Mouse (Mus musculus): ENCODE measurements around the gene N4bp1.

The N4bp1 gene

GRCm38 (mm10) chr8:86894194-86894761 is 9.2 kb upstream of the N4bp1 start:
- DNase-seq, result no peak

- DNase-seq, result no peak
These were observed 8.5 kb upstream of the N4bp1 start for GRCm38 (mm10) chr8:86893554-86893953.

GRCm38 (mm10) chr8:86891533-86891932 is 6.5 kb upstream of the N4bp1 start:
- no peak for DNase-seq

GRCm38 (mm10) chr8:86888058-86888939 is 3.2 kb upstream of the N4bp1 start:
- DNase-seq, result no peak

GRCm38 (mm10) chr8:86884067-86884466 is 991 bp downstream of the N4bp1 start:
- DNase-seq, result peak in 1 of 2 experiments; percentile 43

GRCm38 (mm10) chr8:86882568-86883478 is 2.2 kb downstream of the N4bp1 start:
- DNase-seq, result no peak

GRCm38 (mm10) chr8:86881951-86882350 is 3.1 kb downstream of the N4bp1 start:
- DNase-seq, result no peak

- DNase-seq, result no peak
These were observed 3.9 kb downstream of the N4bp1 start for GRCm38 (mm10) chr8:86881068-86881609.

- peak; percentile 78 to 81 for DNase-seq
These were observed 8.2 kb downstream of the N4bp1 start for GRCm38 (mm10) chr8:86876831-86877230.

- DNase-seq, result no peak
These were observed 11.0 kb downstream of the N4bp1 start for GRCm38 (mm10) chr8:86874055-86874454.

- DNase-seq, result peak; percentile 38 to 52
These were observed 11.9 kb downstream of the N4bp1 start for GRCm38 (mm10) chr8:86873151-86873550.

GRCm38 (mm10) chr8:86872097-86872815 is 12.8 kb downstream of the N4bp1 start:
- DNase-seq, result peak; percentile 81 to 82

- no peak for DNase-seq
These were observed 13.6 kb downstream of the N4bp1 start for GRCm38 (mm10) chr8:86871421-86871820.

GRCm38 (mm10) chr8:86870771-86871170 is 14.3 kb downstream of the N4bp1 start:
- no peak for DNase-seq

- no peak for DNase-seq
These were observed 17.0 kb downstream of the N4bp1 start for GRCm38 (mm10) chr8:86868041-86868440.

- no peak for DNase-seq
These were observed 20.3 kb downstream of the N4bp1 start for GRCm38 (mm10) chr8:86864764-86865163.

- no peak for DNase-seq
These were observed 22.2 kb downstream of the N4bp1 start for GRCm38 (mm10) chr8:86862837-86863236.

GRCm38 (mm10) chr8:86862155-86862816 is 22.8 kb downstream of the N4bp1 start:
- DNase-seq, result no peak

- DNase-seq, result no peak
These were observed 23.5 kb downstream of the N4bp1 start for GRCm38 (mm10) chr8:86861516-86861915.

GRCm38 (mm10) chr8:86856248-86856647 is 28.8 kb downstream of the N4bp1 start:
- DNase-seq, result no peak

GRCm38 (mm10) chr8:86854686-86855085 is 30.4 kb downstream of the N4bp1 start:
- DNase-seq, result no peak

GRCm38 (mm10) chr8:86853989-86854373 is 31.1 kb downstream of the N4bp1 start:
- no peak for DNase-seq
